8 mouse cellular contexts compared by ENCODE assay signal in genomic region chr4:116685402-116686061, GRCm38 (mm10). TPM values are rescaled to one million over a fixed set of nuclear protein-coding genes. Genes with fewer than 3 reads are reported as not detected.
A peak's percentile ranks its signal among the peaks of the same experiment; 100 is the strongest.
DNase-seq lines count a peak whose midpoint lies in the region; ATAC-seq and TF ChIP-seq lines count a peak whose summit lies in the region.

Gene Prdx1, plus strand, starts transcription at chr4:116685544.

- peak; percentile 95 for TF ChIP-seq CTCF in liver, embryonic 14.5 days (IDR thresholded peaks at IDR 0.05; ENCODE audit: low read depth)
- TF ChIP-seq CTCF in stomach, postnatal 0 days (IDR thresholded peaks at IDR 0.05; ENCODE audit: low read depth): peak; percentile 89

- peaks cover 35% of the 10 kb centered on the region for H3K36me3 ChIP-seq in forebrain, embryonic 10.5 days (replicated peaks)
- peaks cover 27% of the 10 kb centered on the region for H3K36me3 ChIP-seq in heart, embryonic 15.5 days
- H3K36me3 ChIP-seq in liver, embryonic 14.5 days (replicated peaks; ENCODE audit: control insufficient read depth, insufficient read depth, low read depth): peaks cover 18% of the 10 kb centered on the region
- H3K36me3 ChIP-seq in neural tube, embryonic 11.5 days (ENCODE audit: control insufficient read depth, insufficient read depth, low read length): 0 out of 2 replicates have a peak, but pooled peaks cover 2% of the 10 kb centered on the region
- H3K36me3 ChIP-seq in stomach, postnatal 0 days (ENCODE audit: control insufficient read depth, insufficient read depth, low read length): 0 out of 2 replicates have a peak, but pooled peaks cover 7% of the 10 kb centered on the region

- peak within 1 kb of the TSS; percentile 90 for H3K9ac ChIP-seq in heart, embryonic 15.5 days
- peak within 1 kb of the TSS; percentile 53 for H3K9ac ChIP-seq in liver, embryonic 14.5 days (replicated peaks)
- H3K9ac ChIP-seq in neural tube, embryonic 11.5 days (ENCODE audit: low read length): peak within 1 kb of the TSS; percentile 73
- H3K9ac ChIP-seq in stomach, postnatal 0 days (ENCODE audit: low read length): peak within 1 kb of the TSS; percentile 85

- ATAC-seq in CD4-positive, CD25-positive, alpha-beta regulatory T cell, adult 4 months: peak; percentile 88
- peak; percentile 95 for ATAC-seq in heart, embryonic 15.5 days (replicated peaks; ENCODE audit: insufficient number of reproducible peaks, insufficient read depth, low FRiP score, low read depth)
- peak; percentile 87 for ATAC-seq in liver, embryonic 14.5 days (ENCODE audit: insufficient read depth)
- peak; percentile 96 for ATAC-seq in neural tube, embryonic 11.5 days (ENCODE audit: insufficient read depth, low FRiP score, low TSS enrichment)
- peak; percentile 93 for ATAC-seq in stomach, postnatal 0 days (ENCODE audit: low FRiP score, low TSS enrichment)

- peak within 1 kb of the TSS; percentile 98 for H3K27ac ChIP-seq in forebrain, embryonic 10.5 days
- peak within 1 kb of the TSS; percentile 99 for H3K27ac ChIP-seq in heart, embryonic 15.5 days
- H3K27ac ChIP-seq in liver, embryonic 14.5 days: peak within 1 kb of the TSS; percentile 37
- peak within 1 kb of the TSS; percentile 81 for H3K27ac ChIP-seq in neural tube, embryonic 11.5 days (ENCODE audit: low read depth, low read length)
- H3K27ac ChIP-seq in stomach, postnatal 0 days (replicated peaks): peak within 1 kb of the TSS; percentile 99

- H3K9me3 ChIP-seq in forebrain, embryonic 10.5 days: no peaks in the 10 kb centered on the region
- no peaks in the 10 kb centered on the region for H3K9me3 ChIP-seq in heart, embryonic 15.5 days (replicated peaks)
- H3K9me3 ChIP-seq in liver, embryonic 14.5 days (ENCODE audit: control insufficient read depth, low read length): no peaks in the 10 kb centered on the region
- no peaks in the 10 kb centered on the region for H3K9me3 ChIP-seq in neural tube, embryonic 11.5 days (ENCODE audit: control insufficient read depth, low read length)
- H3K9me3 ChIP-seq in stomach, postnatal 0 days (ENCODE audit: control insufficient read depth, low read length): no peaks in the 10 kb centered on the region

- TF ChIP-seq EP300 in liver, embryonic 14.5 days (IDR thresholded peaks at IDR 0.05; ENCODE audit: low read depth): peak; percentile 71
- peak; percentile 99 for TF ChIP-seq EP300 in stomach, postnatal 0 days (optimal IDR thresholded peaks at IDR 0.05)

- H3K4me2 ChIP-seq in heart, embryonic 15.5 days: peak within 1 kb of the TSS; percentile 76
- peak within 1 kb of the TSS; percentile 86 for H3K4me2 ChIP-seq in liver, embryonic 14.5 days (ENCODE audit: low read depth)
- peak within 1 kb of the TSS; percentile 60 for H3K4me2 ChIP-seq in neural tube, embryonic 11.5 days (ENCODE audit: low read depth)
- H3K4me2 ChIP-seq in stomach, postnatal 0 days (replicated peaks; ENCODE audit: low read depth): peak within 1 kb of the TSS; percentile 56

- H3K4me1 ChIP-seq in forebrain, embryonic 10.5 days: peaks cover 22% of the 10 kb centered on the region
- peaks cover 22% of the 10 kb centered on the region for H3K4me1 ChIP-seq in heart, embryonic 15.5 days (replicated peaks)
- H3K4me1 ChIP-seq in liver, embryonic 14.5 days (replicated peaks; ENCODE audit: control insufficient read depth in 2 of 2, insufficient read depth in 2 of 2, low read length in 1 of 2): peaks cover 18 to 31% of the 10 kb centered on the region in 2 experiments
- H3K4me1 ChIP-seq in neural tube, embryonic 11.5 days (ENCODE audit: control insufficient read depth, insufficient read depth, low read length): peaks cover 8% of the 10 kb centered on the region
- peaks cover 3% of the 10 kb centered on the region; the same call in 1 of the 2 replicates for H3K4me1 ChIP-seq in stomach, postnatal 0 days (replicated peaks; ENCODE audit: control insufficient read depth, insufficient read depth)

- under 1% methylated on average over 56 of the region's 56 CpGs for WGBS in forebrain, embryonic 10.5 days
- WGBS in heart, embryonic 15.5 days: under 1% methylated on average over 56 of the region's 56 CpGs
- under 1% methylated on average over 53 of the region's 56 CpGs for WGBS in liver, embryonic 14.5 days (ENCODE audit: insufficient replicate concordance)
- WGBS in neural tube, embryonic 11.5 days: under 1% methylated on average over 56 of the region's 56 CpGs
- under 1% methylated on average over 56 of the region's 56 CpGs for WGBS in stomach, postnatal 0 days

- peak; percentile 70 for DNase-seq in c-Kit-negative CD71-positive TER-119-positive erythroid progenitor cells, embryonic 14.5 days (ENCODE audit: low read depth, low spot score)
- peak; percentile 98 for DNase-seq in forebrain, embryonic 10.5 days (ENCODE audit: extremely low spot score, low spot score)
- DNase-seq in kidney, postnatal 25 days: peak; percentile 95 to 97
- peak; percentile 78 to 84 (median 78) for DNase-seq in liver, embryonic 14.5 days (ENCODE audit: low read depth in 3 of 3, low spot score in 3 of 3)
- DNase-seq in neural tube, embryonic 11.5 days (ENCODE audit: low spot score): peak; percentile 95
- peak; percentile 96 for DNase-seq in stomach, postnatal 0 days (ENCODE audit: low spot score)

- H3K4me3 ChIP-seq in forebrain, embryonic 10.5 days: peak within 1 kb of the TSS; percentile 87
- peak within 1 kb of the TSS; percentile 86 for H3K4me3 ChIP-seq in heart, embryonic 15.5 days
- H3K4me3 ChIP-seq in liver, embryonic 14.5 days (ENCODE audit: insufficient read depth in 1 of 2, low read depth in 2 of 2, low read length in 2 of 2): peak within 1 kb of the TSS; percentile 62 to 85
- H3K4me3 ChIP-seq in neural tube, embryonic 11.5 days (ENCODE audit: low read depth, low read length): peak within 1 kb of the TSS; percentile 47
- peak within 1 kb of the TSS; percentile 71 for H3K4me3 ChIP-seq in stomach, postnatal 0 days (ENCODE audit: low read depth, low read length)

- H3K27me3 ChIP-seq in forebrain, embryonic 10.5 days (ENCODE audit: poor library complexity, severe bottlenecking): no peaks in the 10 kb centered on the region
- no peaks in the 10 kb centered on the region for H3K27me3 ChIP-seq in heart, embryonic 15.5 days
- no peaks in the 10 kb centered on the region for H3K27me3 ChIP-seq in liver, embryonic 14.5 days (ENCODE audit: control insufficient read depth, insufficient read depth, low read length)
- H3K27me3 ChIP-seq in neural tube, embryonic 11.5 days (ENCODE audit: control insufficient read depth, insufficient read depth, low read length): no peaks in the 10 kb centered on the region
- H3K27me3 ChIP-seq in stomach, postnatal 0 days (ENCODE audit: control insufficient read depth, insufficient read depth, low read length): no peaks in the 10 kb centered on the region

RNA-seq across cellular contexts. Expression of gene Prdx1, which starts in this region (rescaled TPM):
- 100 to 1,000 TPM; 602 to 696 TPM for polyA plus RNA-seq in CD4-positive, CD25-positive, alpha-beta regulatory T cell, adult 4 months (2017; shearing (Covaris generic))
- 1,457 and 1,472 TPM in 2 replicates for polyA plus RNA-seq in forebrain, embryonic 10.5 days (2016; fragmentation: Nextera tagmentation; extraction: Ambion mirVana)
- polyA plus RNA-seq in heart, embryonic 15.5 days (2015; fragmentation: Nextera tagmentation; extraction: Ambion mirVana): 850 and 967 TPM in 2 replicates
- 127 and 234 TPM in 2 replicates for polyA plus RNA-seq in liver, embryonic 14.5 days (2012; rRNA removed)
- polyA plus RNA-seq in liver, embryonic 14.5 days (2014; fragmentation: Nextera tagmentation; extraction: Ambion mirVana): 862 and 916 TPM in 2 replicates
- polyA plus RNA-seq in neural tube, embryonic 11.5 days (2014; fragmentation: Nextera tagmentation; extraction: Ambion mirVana): 902 and 917 TPM in 2 replicates
- 1,868 and 2,021 TPM in 2 replicates for polyA plus RNA-seq in stomach, postnatal 0 days (2015; fragmentation: Nextera tagmentation; extraction: Ambion mirVana)

Comparison
In these comparisons a context has a peak if more than half of its experiments do, and no peak if none do; other contexts are left out.
1. Peak in every context shown above with its lines: DNase-seq, ATAC-seq, H3K4me3 ChIP-seq and H3K27ac ChIP-seq.
2. H3K27ac ChIP-seq: peak in every context shown above with its lines; median percentile 99 in heart, embryonic 15.5 days; 99 in stomach, postnatal 0 days; 98 in forebrain, embryonic 10.5 days; 81 in neural tube, embryonic 11.5 days; 37 in liver, embryonic 14.5 days.